Mouse (Mus musculus) left cerebral cortex, adult 9 months (tissue): ENCODE data around the gene Ptges2.

ENCODE experiments used
- DNase-seq, 2 experiments: peaks; one replicate each; pipeline ENCODE4 v3.0.0; 2022; ENCODE audit warnings: low spot score in 2 of 2

The Ptges2 gene

GRCm38 (mm10) chr2:32440164-32440563 is 44.5 kb downstream of the Ptges2 start:
- no peak for DNase-seq

GRCm38 (mm10) chr2:32440632-32441031 is 44.9 kb downstream of the Ptges2 start:
- no peak for DNase-seq

GRCm38 (mm10) chr2:32441550-32441949 is 45.9 kb downstream of the Ptges2 start:
- DNase-seq: no peak

- DNase-seq: no peak
These were observed 49.8 kb downstream of the Ptges2 start for GRCm38 (mm10) chr2:32445535-32445934.

GRCm38 (mm10) chr2:32447264-32447936 is 51.7 kb downstream of the Ptges2 start:
- DNase-seq: peak in 1 of 2 experiments; percentile 73

GRCm38 (mm10) chr2:32448480-32448879 is 52.8 kb downstream of the Ptges2 start:
- DNase-seq: no peak

GRCm38 (mm10) chr2:32449761-32450754 is 54.4 kb downstream of the Ptges2 start, which contains the start of gene Naif1:
Naif1 (plus strand) TSS chr2:32450457.
- peak in 1 of 2 experiments; percentile 54 for DNase-seq

- DNase-seq: peak; percentile 96 to 97
These were observed 55.5 kb downstream of the Ptges2 start, which contains the start of gene Slc25a25 for GRCm38 (mm10) chr2:32450881-32451844. Slc25a25 (minus strand) TSS chr2:32451445.

- peak; percentile 99 for DNase-seq
These were observed 56.2 kb downstream of the Ptges2 start for GRCm38 (mm10) chr2:32451870-32452372.

GRCm38 (mm10) chr2:32452441-32452971 is 56.8 kb downstream of the Ptges2 start:
- no peak for DNase-seq

GRCm38 (mm10) chr2:32453641-32454303 is 58.1 kb downstream of the Ptges2 start:
- DNase-seq: no peak

- DNase-seq: no peak
These were observed 58.9 kb downstream of the Ptges2 start for GRCm38 (mm10) chr2:32454633-32455032.

- no peak for DNase-seq
These were observed 59.4 kb downstream of the Ptges2 start for GRCm38 (mm10) chr2:32455101-32455500.
